Mouse (Mus musculus): Measurements from ENCODE around the gene Fgfr2. TPM values are rescaled to one million over a fixed set of nuclear protein-coding genes. Genes with fewer than 3 reads are reported as not detected.
A peak's percentile ranks its signal among the peaks of the same experiment; 100 is the strongest.

Fgfr2 gene
- polyA plus RNA-seq, 1 experiment from 2014 or later, result 86.9 TPM

GRCm38 (mm10) chr7:132597251-132598041 lies 525.7 kb downstream of the Fgfr2 start:
- no peaks in the 10 kb centered on the region for H3K36me3 ChIP-seq (ENCODE audit: control insufficient read depth, insufficient read depth, low read length)
- H3K9me3 ChIP-seq (ENCODE audit: control insufficient read depth, low read length), result no peaks in the 10 kb centered on the region
- H3K27me3 ChIP-seq (ENCODE audit: control insufficient read depth, insufficient read depth, low read length), result peaks cover 57% of the 10 kb centered on the region
- under 1% methylated on average over 55 of the region's 60 CpGs for WGBS
- H3K4me2 ChIP-seq (ENCODE audit: low read depth), result peak overlapping the region; percentile 83
- peak overlapping the region; percentile 39 for H3K4me3 ChIP-seq (ENCODE audit: low read depth, low read length)
- DNase-seq (ENCODE audit: low spot score) (peak; percentile 56), ATAC-seq (ENCODE audit: insufficient read depth, low FRiP score, low TSS enrichment) (no peak)
- H3K27ac ChIP-seq (ENCODE audit: low read depth, low read length), result no peak overlapping the region
- peak overlapping the region; percentile 18 for H3K9ac ChIP-seq (ENCODE audit: low read length)
- peaks cover 23% of the 10 kb centered on the region for H3K4me1 ChIP-seq (ENCODE audit: control insufficient read depth, insufficient read depth, low read length)

GRCm38 (mm10) chr7:132596557-132597250 lies 526.4 kb downstream of the Fgfr2 start:
- 7% methylated on average over 26 of the region's 26 CpGs for whole genome bisulfite sequencing
- H3K4me2 ChIP-seq (ENCODE audit: low read depth), result peak overlapping the region; percentile 83
- no peaks in the 10 kb centered on the region for H3K36me3 ChIP-seq (ENCODE audit: control insufficient read depth, insufficient read depth, low read length)
- H3K4me3 ChIP-seq (ENCODE audit: low read depth, low read length), result peak overlapping the region; percentile 39
- no peaks in the 10 kb centered on the region for H3K9me3 ChIP-seq (ENCODE audit: control insufficient read depth, low read length)
- no peak overlapping the region for H3K9ac ChIP-seq (ENCODE audit: low read length)
- DNase-seq (ENCODE audit: low spot score), result no peak
- H3K27me3 ChIP-seq (ENCODE audit: control insufficient read depth, insufficient read depth, low read length), result peaks cover 57% of the 10 kb centered on the region
- no peak overlapping the region for H3K27ac ChIP-seq (ENCODE audit: low read depth, low read length)
- H3K4me1 ChIP-seq (ENCODE audit: control insufficient read depth, insufficient read depth, low read length), result peaks cover 23% of the 10 kb centered on the region
- ATAC-seq (ENCODE audit: insufficient read depth, low FRiP score, low TSS enrichment), result no peak

GRCm38 (mm10) chr7:132595787-132596186 lies 527.4 kb downstream of the Fgfr2 start:
- H3K4me3 ChIP-seq (ENCODE audit: low read depth, low read length), result no peak overlapping the region
- no peaks in the 10 kb centered on the region for H3K36me3 ChIP-seq (ENCODE audit: control insufficient read depth, insufficient read depth, low read length)
- H3K9ac ChIP-seq (ENCODE audit: low read length), result no peak overlapping the region
- ATAC-seq (ENCODE audit: insufficient read depth, low FRiP score, low TSS enrichment) (no peak), DNase-seq (ENCODE audit: low spot score) (no peak)
- 85% methylated on average over 3 of the region's 3 CpGs for WGBS
- no peaks in the 10 kb centered on the region for H3K9me3 ChIP-seq (ENCODE audit: control insufficient read depth, low read length)
- H3K4me1 ChIP-seq (ENCODE audit: control insufficient read depth, insufficient read depth, low read length), result peaks cover 21% of the 10 kb centered on the region
- peaks cover 51% of the 10 kb centered on the region for H3K27me3 ChIP-seq (ENCODE audit: control insufficient read depth, insufficient read depth, low read length)
- H3K27ac ChIP-seq (ENCODE audit: low read depth, low read length), result no peak overlapping the region
- no peak overlapping the region for H3K4me2 ChIP-seq (ENCODE audit: low read depth)

GRCm38 (mm10) chr7:132594325-132594724 lies 528.8 kb downstream of the Fgfr2 start:
- no peaks in the 10 kb centered on the region for H3K36me3 ChIP-seq (ENCODE audit: control insufficient read depth, insufficient read depth, low read length)
- DNase-seq (ENCODE audit: low spot score) (no peak), ATAC-seq (ENCODE audit: insufficient read depth, low FRiP score, low TSS enrichment) (no peak)
- H3K4me3 ChIP-seq (ENCODE audit: low read depth, low read length), result no peak overlapping the region
- H3K27me3 ChIP-seq (ENCODE audit: control insufficient read depth, insufficient read depth, low read length), result peaks cover 37% of the 10 kb centered on the region
- no peak overlapping the region for H3K27ac ChIP-seq (ENCODE audit: low read depth, low read length)
- WGBS, result 87% methylated on average over 2 of the region's 2 CpGs
- peaks cover 15% of the 10 kb centered on the region for H3K4me1 ChIP-seq (ENCODE audit: control insufficient read depth, insufficient read depth, low read length)
- no peaks in the 10 kb centered on the region for H3K9me3 ChIP-seq (ENCODE audit: control insufficient read depth, low read length)
- H3K4me2 ChIP-seq (ENCODE audit: low read depth), result no peak overlapping the region
- no peak overlapping the region for H3K9ac ChIP-seq (ENCODE audit: low read length)

- H3K27me3 ChIP-seq (ENCODE audit: control insufficient read depth, insufficient read depth, low read length), result peaks cover 32% of the 10 kb centered on the region
- H3K4me3 ChIP-seq (ENCODE audit: low read depth, low read length), result no peak overlapping the region
- H3K9me3 ChIP-seq (ENCODE audit: control insufficient read depth, low read length), result no peaks in the 10 kb centered on the region
- peaks cover 15% of the 10 kb centered on the region for H3K4me1 ChIP-seq (ENCODE audit: control insufficient read depth, insufficient read depth, low read length)
- no peak overlapping the region for H3K4me2 ChIP-seq (ENCODE audit: low read depth)
- ATAC-seq (ENCODE audit: insufficient read depth, low FRiP score, low TSS enrichment) (no peak), DNase-seq (ENCODE audit: low spot score) (no peak)
- 51% methylated on average over 2 of the region's 2 CpGs for WGBS
- no peaks in the 10 kb centered on the region for H3K36me3 ChIP-seq (ENCODE audit: control insufficient read depth, insufficient read depth, low read length)
- no peak overlapping the region for H3K27ac ChIP-seq (ENCODE audit: low read depth, low read length)
- no peak overlapping the region for H3K9ac ChIP-seq (ENCODE audit: low read length)
These were observed 529.4 kb downstream of the Fgfr2 start for GRCm38 (mm10) chr7:132593762-132594161.

- no peak overlapping the region for H3K4me2 ChIP-seq (ENCODE audit: low read depth)
- H3K9me3 ChIP-seq (ENCODE audit: control insufficient read depth, low read length), result no peaks in the 10 kb centered on the region
- no peaks in the 10 kb centered on the region for H3K4me1 ChIP-seq (ENCODE audit: control insufficient read depth, insufficient read depth, low read length)
- no peak overlapping the region for H3K9ac ChIP-seq (ENCODE audit: low read length)
- H3K36me3 ChIP-seq (ENCODE audit: control insufficient read depth, insufficient read depth, low read length), result no peaks in the 10 kb centered on the region
- ATAC-seq (ENCODE audit: insufficient read depth, low FRiP score, low TSS enrichment) (no peak), DNase-seq (ENCODE audit: low spot score) (no peak)
- H3K4me3 ChIP-seq (ENCODE audit: low read depth, low read length), result no peak overlapping the region
- whole genome bisulfite sequencing, result 62% methylated on average over 5 of the region's 5 CpGs
- no peak overlapping the region for H3K27ac ChIP-seq (ENCODE audit: low read depth, low read length)
- H3K27me3 ChIP-seq (ENCODE audit: control insufficient read depth, insufficient read depth, low read length), result no peaks in the 10 kb centered on the region
These were observed 533.5 kb downstream of the Fgfr2 start for GRCm38 (mm10) chr7:132589610-132590009.

- H3K27me3 ChIP-seq (ENCODE audit: control insufficient read depth, insufficient read depth, low read length), result no peaks in the 10 kb centered on the region
- DNase-seq (ENCODE audit: low spot score) (no peak), ATAC-seq (ENCODE audit: insufficient read depth, low FRiP score, low TSS enrichment) (no peak)
- no peak overlapping the region for H3K9ac ChIP-seq (ENCODE audit: low read length)
- no peak overlapping the region for H3K4me3 ChIP-seq (ENCODE audit: low read depth, low read length)
- no peak overlapping the region for H3K27ac ChIP-seq (ENCODE audit: low read depth, low read length)
- no peaks in the 10 kb centered on the region for H3K4me1 ChIP-seq (ENCODE audit: control insufficient read depth, insufficient read depth, low read length)
- H3K9me3 ChIP-seq (ENCODE audit: control insufficient read depth, low read length), result no peaks in the 10 kb centered on the region
- WGBS, result 76% methylated on average over 5 of the region's 5 CpGs
- no peak overlapping the region for H3K4me2 ChIP-seq (ENCODE audit: low read depth)
- no peaks in the 10 kb centered on the region for H3K36me3 ChIP-seq (ENCODE audit: control insufficient read depth, insufficient read depth, low read length)
These were observed 536.0 kb downstream of the Fgfr2 start for GRCm38 (mm10) chr7:132587167-132587566.

- no peak overlapping the region for H3K9ac ChIP-seq (ENCODE audit: low read length)
- no peak overlapping the region for H3K4me2 ChIP-seq (ENCODE audit: low read depth)
- 79% methylated on average over 3 of the region's 3 CpGs for WGBS
- no peak overlapping the region for H3K4me3 ChIP-seq (ENCODE audit: low read depth, low read length)
- DNase-seq (ENCODE audit: low spot score), result no peak
- no peak overlapping the region for H3K27ac ChIP-seq (ENCODE audit: low read depth, low read length)
- H3K4me1 ChIP-seq (ENCODE audit: control insufficient read depth, insufficient read depth, low read length), result no peaks in the 10 kb centered on the region
- no peaks in the 10 kb centered on the region for H3K27me3 ChIP-seq (ENCODE audit: control insufficient read depth, insufficient read depth, low read length)
- no peaks in the 10 kb centered on the region for H3K36me3 ChIP-seq (ENCODE audit: control insufficient read depth, insufficient read depth, low read length)
- no peak for ATAC-seq (ENCODE audit: insufficient read depth, low FRiP score, low TSS enrichment)
- H3K9me3 ChIP-seq (ENCODE audit: control insufficient read depth, low read length), result no peaks in the 10 kb centered on the region
These were observed 537.3 kb downstream of the Fgfr2 start for GRCm38 (mm10) chr7:132585695-132586491.
